Mouse (Mus musculus) neural tube, embryonic 11.5 days (tissue): ENCODE measurements around the gene Rhob. TPM values are rescaled to one million over a fixed set of nuclear protein-coding genes. Genes with fewer than 3 reads are reported as not detected.
"Not testable (repeated sequence)": the region's sequence is repeated elsewhere in the genome, so short reads cannot be mapped to it uniquely, and the experiment has no call there.

Experiments
- ATAC-seq: fragments of 200-750 bp; cut with Nextera tagmentation; 2 replicates; pipeline ENCODE4 v1.8.0; 2017; ENCODE audit warnings: moderate number of reproducible peaks, mild to moderate bottlenecking, moderate TSS enrichment, moderate library complexity; ENCODE audit not compliant: insufficient read depth, low FRiP score, low TSS enrichment
- DNase-seq: peaks from one replicate; pipeline ENCODE4 v3.0.0-alpha.2; 2015; ENCODE audit warnings: low spot score
- H3K27ac ChIP-seq: fragments of 300-500 bp; sonication (generic); 2 replicates; pipeline ENCODE4 v1.5.1; 2014; ENCODE audit warnings: low read depth, mild to moderate bottlenecking, low read length
- H3K27me3 ChIP-seq: fragments of 300-500 bp; sonication (generic); 2 replicates; pipeline ENCODE4 v1.6.1; 2014; ENCODE audit warnings: mild to moderate bottlenecking, low read length, mixed read lengths; ENCODE audit not compliant: control insufficient read depth, insufficient read depth
- H3K36me3 ChIP-seq: fragments of 300-500 bp; sonication (generic); 2 replicates; pipeline ENCODE4 v1.6.1; 2014; ENCODE audit warnings: mild to moderate bottlenecking, low read length, moderate library complexity, mixed read lengths; ENCODE audit not compliant: control insufficient read depth, insufficient read depth
- H3K4me1 ChIP-seq: fragments of 300-500 bp; sonication (generic); 2 replicates; pipeline ENCODE4 v1.6.1; 2014; ENCODE audit warnings: low read length, mixed read lengths; ENCODE audit not compliant: control insufficient read depth, insufficient read depth
- H3K4me2 ChIP-seq: fragments of 300-500 bp; sonication (generic); 2 replicates; pipeline ENCODE4 v1.6.1; 2014; ENCODE audit warnings: low read depth, mild to moderate bottlenecking, moderate library complexity
- H3K4me3 ChIP-seq: fragments of 300-500 bp; sonication (generic); 2 replicates; pipeline ENCODE4 v1.5.1; 2014; ENCODE audit warnings: low read depth, low read length
- H3K9ac ChIP-seq: fragments of 300-500 bp; sonication (generic); 2 replicates; pipeline ENCODE4 v1.6.1; 2014; ENCODE audit warnings: mild to moderate bottlenecking, low read length
- H3K9me3 ChIP-seq: fragments of 300-500 bp; sonication (generic); 2 replicates; pipeline ENCODE4 v1.6.1; 2016; ENCODE audit warnings: low read length; ENCODE audit not compliant: control insufficient read depth
- WGBS: fragments of 180-500 bp; shearing (Covaris S2); extraction: QIAGEN DNeasy Blood & Tissue Kit; methylation state at CpG from one replicate; pipeline ENCODE4 v1.1.7; 2014; 5-methylcytosine and 5-hydroxymethylcytosine counted together
- polyA plus RNA-seq: library from polyadenylated mRNA; unstranded; fragments of >200 nt; fragmentation: Nextera tagmentation; extraction: Ambion mirVana; gene quantifications from 2 replicates; pipeline ENCODE4 v1.2.1, GENCODE M21; 2014

Gene Rhob
- polyA plus RNA-seq, 1 experiment from 2014 or later = 93.1 TPM

GRCm38 (mm10) chr12:8463599-8464160 lies 36.1 kb downstream of the Rhob start:
- Histone ChIP-seq H3K4me2 (no peak overlapping the region), H3K4me1 (no peaks in the 10 kb centered on the region), H3K4me3 (no peak overlapping the region), H3K9me3 (no peaks in the 10 kb centered on the region), H3K27ac (peak overlapping the region; percentile 49; the same call in 1 of the 2 replicates), H3K27me3 (no peaks in the 10 kb centered on the region), H3K9ac (peak overlapping the region; percentile 26; the same call in 1 of the 2 replicates), H3K36me3 (no peaks in the 10 kb centered on the region)
- WGBS = 53% methylated on average over 3 of the region's 3 CpGs
- ATAC-seq (no peak), DNase-seq (no peak)

- Histone ChIP-seq H3K9me3 (no peaks in the 10 kb centered on the region), H3K4me3 (no peak overlapping the region), H3K27ac (no peak overlapping the region), H3K4me1 (no peaks in the 10 kb centered on the region), H3K4me2 (no peak overlapping the region), H3K27me3 (no peaks in the 10 kb centered on the region), H3K9ac (no peak overlapping the region), H3K36me3 (no peaks in the 10 kb centered on the region)
- DNase-seq (no peak), ATAC-seq (no peak)
- WGBS = 87% methylated on average over 5 of the region's 5 CpGs
Observed at GRCm38 (mm10) chr12:8462533-8462932, 37.3 kb downstream of the Rhob start.

GRCm38 (mm10) chr12:8461575-8461974 lies 38.2 kb downstream of the Rhob start:
- ATAC-seq, H3K9me3 ChIP-seq, H3K27ac ChIP-seq, H3K4me2 ChIP-seq, H3K4me3 ChIP-seq, DNase-seq, H3K27me3 ChIP-seq, H3K4me1 ChIP-seq, H3K9ac ChIP-seq, H3K36me3 ChIP-seq: not testable (repeated sequence)
- WGBS = 90% methylated on average over 7 of the region's 8 CpGs

GRCm38 (mm10) chr12:8458400-8458799 lies 41.4 kb downstream of the Rhob start:
- H3K4me3 ChIP-seq = no peak overlapping the region
- H3K9ac ChIP-seq = no peak overlapping the region
- no peaks in the 10 kb centered on the region for H3K9me3 ChIP-seq
- H3K27me3 ChIP-seq = no peaks in the 10 kb centered on the region
- H3K4me2 ChIP-seq = no peak overlapping the region
- ATAC-seq (no peak), DNase-seq (no peak)
- WGBS = 89% methylated on average over 8 of the region's 8 CpGs
- H3K4me1 ChIP-seq = no peaks in the 10 kb centered on the region
- H3K36me3 ChIP-seq = no peaks in the 10 kb centered on the region
- H3K27ac ChIP-seq = no peak overlapping the region

- H3K27ac ChIP-seq = no peak overlapping the region
- no peaks in the 10 kb centered on the region for H3K4me1 ChIP-seq
- no peak overlapping the region for H3K9ac ChIP-seq
- WGBS = 70% methylated on average over 5 of the region's 5 CpGs
- ATAC-seq (no peak), DNase-seq (no peak)
- no peak overlapping the region for H3K4me3 ChIP-seq
- H3K9me3 ChIP-seq = no peaks in the 10 kb centered on the region
- H3K4me2 ChIP-seq = no peak overlapping the region
- H3K27me3 ChIP-seq = no peaks in the 10 kb centered on the region
- no peaks in the 10 kb centered on the region for H3K36me3 ChIP-seq
Observed at GRCm38 (mm10) chr12:8457052-8457451, 42.8 kb downstream of the Rhob start.

GRCm38 (mm10) chr12:8455046-8455445 lies 44.8 kb downstream of the Rhob start:
- no peaks in the 10 kb centered on the region for H3K27me3 ChIP-seq
- WGBS = 60% methylated on average over 2 of the region's 2 CpGs
- ATAC-seq (no peak), DNase-seq (no peak)
- no peak overlapping the region for H3K27ac ChIP-seq
- no peaks in the 10 kb centered on the region for H3K9me3 ChIP-seq
- H3K4me1 ChIP-seq = peaks cover 4% of the 10 kb centered on the region; the same call in 1 of the 2 replicates
- H3K9ac ChIP-seq = no peak overlapping the region
- no peak overlapping the region for H3K4me3 ChIP-seq
- H3K36me3 ChIP-seq = no peaks in the 10 kb centered on the region
- H3K4me2 ChIP-seq = no peak overlapping the region

- Histone ChIP-seq H3K4me1 (peaks cover 4% of the 10 kb centered on the region; the same call in 1 of the 2 replicates), H3K9ac (no peak overlapping the region), H3K9me3 (no peaks in the 10 kb centered on the region), H3K4me2 (no peak overlapping the region), H3K27ac (no peak overlapping the region), H3K27me3 (no peaks in the 10 kb centered on the region), H3K4me3 (no peak overlapping the region), H3K36me3 (no peaks in the 10 kb centered on the region)
- no peak for DNase-seq
- no peak for ATAC-seq
- 85% methylated on average over 3 of the region's 3 CpGs for WGBS
Observed at GRCm38 (mm10) chr12:8454487-8454886, 45.3 kb downstream of the Rhob start.

- Histone ChIP-seq H3K4me3 (no peak overlapping the region), H3K36me3 (no peaks in the 10 kb centered on the region), H3K27me3 (no peaks in the 10 kb centered on the region), H3K9me3 (no peaks in the 10 kb centered on the region), H3K4me1 (peaks cover 4% of the 10 kb centered on the region; the same call in 1 of the 2 replicates), H3K27ac (no peak overlapping the region), H3K9ac (no peak overlapping the region), H3K4me2 (no peak overlapping the region)
- ATAC-seq (no peak), DNase-seq (no peak)
- 92% methylated on average over 7 of the region's 7 CpGs for WGBS
Observed at GRCm38 (mm10) chr12:8452766-8453621, 46.8 kb downstream of the Rhob start.
